Mouse (Mus musculus) heart, embryonic 16.5 days (tissue): Measurements from ENCODE around the gene Ugt1a6a. TPM values are rescaled to one million over a fixed set of nuclear protein-coding genes. Genes with fewer than 3 reads are reported as not detected.

ENCODE experiments used
- ATAC-seq: fragments of 200-750 bp; cut with Nextera tagmentation; replicated peaks from 2 replicates; pipeline ENCODE4 v1.8.0; 2017; ENCODE audit warnings: moderate number of reproducible peaks; ENCODE audit not compliant: insufficient read depth, low FRiP score; ENCODE audit errors: extremely low read depth
- H3K27ac ChIP-seq: fragments of 300-500 bp; sonication (generic); 2 replicates; pipeline ENCODE4 v1.5.1; 2014; ENCODE audit warnings: mild to moderate bottlenecking, low read length, control low read depth, moderate library complexity
- H3K27me3 ChIP-seq: fragments of 300-500 bp; sonication (generic); 2 replicates; pipeline ENCODE4 v1.6.1; 2014; ENCODE audit warnings: low read length, mixed read lengths; ENCODE audit not compliant: control insufficient read depth, insufficient read depth
- H3K36me3 ChIP-seq: fragments of 300-500 bp; sonication (generic); 2 replicates; pipeline ENCODE4 v1.6.1; 2014; ENCODE audit not compliant: control insufficient read depth, insufficient read depth
- H3K4me1 ChIP-seq: fragments of 300-500 bp; sonication (generic); 2 replicates; pipeline ENCODE4 v1.6.1; 2014; ENCODE audit warnings: low read length, mixed read lengths; ENCODE audit not compliant: control insufficient read depth, insufficient read depth
- H3K4me2 ChIP-seq: fragments of 300-500 bp; sonication (generic); 2 replicates; pipeline ENCODE4 v1.6.1; 2014; ENCODE audit warnings: low read depth, mild to moderate bottlenecking, control low read depth, low read length
- H3K4me3 ChIP-seq: fragments of 300-500 bp; sonication (generic); 2 replicates; pipeline ENCODE4 v1.5.1; 2014; ENCODE audit warnings: mild to moderate bottlenecking, control low read depth, low read length
- H3K9ac ChIP-seq: fragments of 300-500 bp; sonication (generic); 2 replicates; pipeline ENCODE4 v1.6.1; 2014; ENCODE audit warnings: low read length, control low read depth
- H3K9me3 ChIP-seq: fragments of 300-500 bp; sonication (generic); replicated peaks from 2 replicates; pipeline ENCODE4 v1.6.1; 2016; ENCODE audit warnings: low read length; ENCODE audit not compliant: control insufficient read depth
- WGBS: fragments of 180-500 bp; shearing (Covaris S2); extraction: QIAGEN DNeasy Blood & Tissue Kit; methylation state at CpG from one replicate; pipeline ENCODE4 v1.1.7; 2014; 5-methylcytosine and 5-hydroxymethylcytosine counted together
- polyA plus RNA-seq: library from polyadenylated mRNA; unstranded; fragments of >200 nt; fragmentation: Nextera tagmentation; extraction: Ambion mirVana; gene quantifications from 2 replicates; pipeline ENCODE4 v1.2.1, GENCODE M21; 2015

The Ugt1a6a gene
- polyA plus RNA-seq, 1 experiment from 2014 or later: 0.83 TPM

GRCm38 (mm10) chr1:88255466-88255857 lies 120.9 kb downstream of the Ugt1a6a start:
- no peaks in the 10 kb centered on the region for H3K27me3 ChIP-seq
- H3K4me3 ChIP-seq: no peak overlapping the region
- no peak overlapping the region for H3K9ac ChIP-seq
- ATAC-seq: no peak
- H3K4me1 ChIP-seq: peaks cover 14% of the 10 kb centered on the region
- no peak overlapping the region for H3K27ac ChIP-seq
- no peak overlapping the region for H3K4me2 ChIP-seq
- H3K9me3 ChIP-seq: peaks cover 32% of the 10 kb centered on the region
- H3K36me3 ChIP-seq: no peaks in the 10 kb centered on the region
- WGBS: 47% methylated on average over 2 of the region's 2 CpGs

- no peak overlapping the region for H3K9ac ChIP-seq
- ATAC-seq: no peak
- peaks cover 25% of the 10 kb centered on the region for H3K9me3 ChIP-seq
- no peaks in the 10 kb centered on the region for H3K27me3 ChIP-seq
- no peak overlapping the region for H3K4me2 ChIP-seq
- H3K27ac ChIP-seq: no peak overlapping the region
- 71% methylated on average over 13 of the region's 13 CpGs for WGBS
- peaks cover 14% of the 10 kb centered on the region for H3K4me1 ChIP-seq
- H3K4me3 ChIP-seq: no peak overlapping the region
- H3K36me3 ChIP-seq: peaks cover 3% of the 10 kb centered on the region; the same call in 1 of the 2 replicates
Observed at GRCm38 (mm10) chr1:88255989-88256754, 121.6 kb downstream of the Ugt1a6a start.

GRCm38 (mm10) chr1:88256886-88257663 lies 122.5 kb downstream of the Ugt1a6a start:
- Histone ChIP-seq H3K27me3 (no peaks in the 10 kb centered on the region), H3K9ac (no peak overlapping the region), H3K9me3 (peaks cover 21% of the 10 kb centered on the region), H3K4me2 (no peak overlapping the region), H3K27ac (no peak overlapping the region), H3K4me3 (no peak overlapping the region), H3K4me1 (peaks cover 14% of the 10 kb centered on the region), H3K36me3 (peaks cover 11% of the 10 kb centered on the region; the same call in 1 of the 2 replicates)
- WGBS: 74% methylated on average over 10 of the region's 10 CpGs
- ATAC-seq: no peak

GRCm38 (mm10) chr1:88257681-88258080 lies 123.1 kb downstream of the Ugt1a6a start:
- no peak overlapping the region for H3K9ac ChIP-seq
- H3K4me2 ChIP-seq: no peak overlapping the region
- no peaks in the 10 kb centered on the region for H3K27me3 ChIP-seq
- no peak overlapping the region for H3K4me3 ChIP-seq
- H3K9me3 ChIP-seq: peaks cover 15% of the 10 kb centered on the region
- H3K27ac ChIP-seq: no peak overlapping the region
- 78% methylated on average over 6 of the region's 6 CpGs for WGBS
- peaks cover 17% of the 10 kb centered on the region for H3K36me3 ChIP-seq
- H3K4me1 ChIP-seq: peaks cover 18% of the 10 kb centered on the region
- no peak for ATAC-seq

- Histone ChIP-seq H3K4me3 (no peak overlapping the region), H3K36me3 (peaks cover 24% of the 10 kb centered on the region), H3K9me3 (peaks cover 11% of the 10 kb centered on the region; the same call in 1 of the 2 replicates), H3K4me2 (no peak overlapping the region), H3K27me3 (no peaks in the 10 kb centered on the region), H3K9ac (no peak overlapping the region), H3K4me1 (peaks cover 18% of the 10 kb centered on the region), H3K27ac (no peak overlapping the region)
- 63% methylated on average over 6 of the region's 6 CpGs for WGBS
- ATAC-seq: no peak
Observed at GRCm38 (mm10) chr1:88258361-88258760, 123.8 kb downstream of the Ugt1a6a start.

- no peak overlapping the region for H3K4me3 ChIP-seq
- H3K27ac ChIP-seq: no peak overlapping the region
- H3K27me3 ChIP-seq: no peaks in the 10 kb centered on the region
- H3K4me2 ChIP-seq: no peak overlapping the region
- H3K36me3 ChIP-seq: peaks cover 31% of the 10 kb centered on the region
- H3K9me3 ChIP-seq: peaks cover 8% of the 10 kb centered on the region; the same call in 1 of the 2 replicates
- peak; percentile 10; the same call in 1 of the 2 replicates for ATAC-seq
- H3K9ac ChIP-seq: no peak overlapping the region
- H3K4me1 ChIP-seq: peaks cover 18% of the 10 kb centered on the region
- WGBS: 58% methylated on average over 8 of the region's 8 CpGs
Observed at GRCm38 (mm10) chr1:88258881-88259642, 124.5 kb downstream of the Ugt1a6a start.

- Histone ChIP-seq H3K4me3 (no peak overlapping the region), H3K9me3 (peaks cover 5% of the 10 kb centered on the region; the same call in 1 of the 2 replicates), H3K27ac (no peak overlapping the region), H3K4me2 (no peak overlapping the region), H3K4me1 (peaks cover 18% of the 10 kb centered on the region), H3K36me3 (peaks cover 37% of the 10 kb centered on the region), H3K27me3 (no peaks in the 10 kb centered on the region), H3K9ac (no peak overlapping the region)
- ATAC-seq: no peak; the same call in 1 of the 2 replicates
- 69% methylated on average over 4 of the region's 4 CpGs for WGBS
Observed at GRCm38 (mm10) chr1:88259643-88260024, 125.0 kb downstream of the Ugt1a6a start.

GRCm38 (mm10) chr1:88260114-88260513 lies 125.5 kb downstream of the Ugt1a6a start:
- peaks cover 18% of the 10 kb centered on the region for H3K4me1 ChIP-seq
- H3K4me2 ChIP-seq: no peak overlapping the region
- peaks cover under 1% of the 10 kb centered on the region; the same call in 1 of the 2 replicates for H3K9me3 ChIP-seq
- H3K4me3 ChIP-seq: no peak overlapping the region
- ATAC-seq: 0 out of 2 replicates have a peak, but pooled peaks have one; percentile 1
- peaks cover 42% of the 10 kb centered on the region for H3K36me3 ChIP-seq
- 71% methylated on average over 6 of the region's 6 CpGs for WGBS
- H3K27ac ChIP-seq: no peak overlapping the region
- H3K27me3 ChIP-seq: no peaks in the 10 kb centered on the region
- H3K9ac ChIP-seq: no peak overlapping the region
